Mouse (Mus musculus) hindbrain, embryonic 12.5 days (tissue): ENCODE results near the gene Arfip1. TPM values are rescaled to one million over a fixed set of nuclear protein-coding genes. Genes with fewer than 3 reads are reported as not detected.
A peak's percentile ranks its signal among the peaks of the same experiment; 100 is the strongest.

Experiments used
- ATAC-seq: fragments of 200-750 bp; cut with Nextera tagmentation; 2 replicates; pipeline ENCODE4 v1.8.0; 2017; ENCODE audit warnings: moderate TSS enrichment; ENCODE audit not compliant: low FRiP score
- H3K27ac ChIP-seq: fragments of 300-500 bp; sonication (generic); 2 replicates; pipeline ENCODE4 v1.5.1; 2016; ENCODE audit warnings: mild to moderate bottlenecking
- H3K27me3 ChIP-seq: fragments of 300-500 bp; sonication (generic); 2 replicates; pipeline ENCODE4 v1.6.1; 2016; ENCODE audit warnings: mild to moderate bottlenecking
- H3K36me3 ChIP-seq: fragments of 300-500 bp; sonication (generic); 2 replicates; pipeline ENCODE4 v1.6.1; 2016; ENCODE audit warnings: mild to moderate bottlenecking
- H3K4me1 ChIP-seq: fragments of 300-500 bp; sonication (generic); 2 replicates; pipeline ENCODE4 v1.6.1; 2016
- H3K4me2 ChIP-seq: fragments of 300-500 bp; sonication (generic); replicated peaks from 2 replicates; pipeline ENCODE4 v1.6.1; 2016; ENCODE audit warnings: mild to moderate bottlenecking
- H3K4me3 ChIP-seq: fragments of 300-500 bp; sonication (generic); 2 replicates; pipeline ENCODE4 v1.5.1; 2016; ENCODE audit warnings: mild to moderate bottlenecking
- H3K9ac ChIP-seq: fragments of 300-500 bp; sonication (generic); 2 replicates; pipeline ENCODE4 v1.6.1; 2016; ENCODE audit warnings: mild to moderate bottlenecking, moderate library complexity
- H3K9me3 ChIP-seq: fragments of 300-500 bp; sonication (generic); replicated peaks from 2 replicates; pipeline ENCODE4 v1.6.1; 2016; ENCODE audit warnings: mild to moderate bottlenecking
- WGBS: fragments of 180-500 bp; shearing (Covaris S2); methylation state at CpG from one replicate; pipeline ENCODE4 v1.1.7; 2016; 5-methylcytosine and 5-hydroxymethylcytosine counted together
- polyA plus RNA-seq: library from polyadenylated mRNA; unstranded; fragments of >200 nt; fragmentation: Nextera tagmentation; extraction: Ambion mirVana; gene quantifications from 2 replicates; pipeline ENCODE4 v1.2.1, GENCODE M21; 2016

Arfip1 gene
- polyA plus RNA-seq, 1 experiment from 2014 or later = 33.1 TPM

DNA sequence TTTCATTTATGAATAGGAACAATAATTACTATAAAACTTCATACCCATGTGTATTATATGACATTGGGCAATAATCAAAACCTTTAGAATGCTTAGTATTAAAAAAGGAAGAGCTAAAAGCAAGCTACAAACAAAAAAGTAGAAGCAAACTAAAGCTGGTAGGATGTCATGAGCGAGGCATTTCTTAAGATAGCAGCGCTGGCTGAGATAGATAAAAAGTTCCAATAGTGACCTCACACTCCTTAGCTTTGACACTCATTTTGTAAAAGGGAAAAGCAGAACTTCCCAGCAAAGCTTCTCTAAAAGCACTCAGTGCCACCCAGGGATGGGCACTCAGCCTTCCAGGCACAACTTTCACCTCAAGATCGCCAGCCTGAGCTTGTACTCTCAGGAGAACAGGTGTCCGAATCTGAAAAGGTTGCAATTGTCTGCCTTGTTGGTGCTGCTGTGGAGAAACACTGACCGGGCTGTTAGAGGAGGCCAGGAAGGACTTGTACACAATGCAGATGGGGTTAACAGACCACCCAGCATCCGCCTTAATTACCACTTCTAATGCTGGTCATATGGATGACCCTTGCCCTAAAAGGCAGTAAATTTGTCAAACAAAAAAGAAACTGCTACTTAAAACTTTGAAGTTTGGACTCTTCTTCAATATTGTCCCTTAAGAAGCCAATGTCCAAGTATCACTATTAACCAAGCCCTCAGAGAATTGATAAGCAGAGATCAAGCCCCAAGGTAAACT lies 69.5 kb downstream of the Arfip1 start:
- Histone ChIP-seq H3K4me1 (no peaks in the 10 kb centered on the region), H3K9ac (no peak overlapping the region), H3K4me3 (no peak overlapping the region), H3K36me3 (no peaks in the 10 kb centered on the region), H3K27ac (no peak overlapping the region), H3K9me3 (no peaks in the 10 kb centered on the region), H3K27me3 (no peaks in the 10 kb centered on the region), H3K4me2 (no peak overlapping the region)
- ATAC-seq = no peak
- WGBS = 79% methylated on average over 6 of the region's 6 CpGs

DNA sequence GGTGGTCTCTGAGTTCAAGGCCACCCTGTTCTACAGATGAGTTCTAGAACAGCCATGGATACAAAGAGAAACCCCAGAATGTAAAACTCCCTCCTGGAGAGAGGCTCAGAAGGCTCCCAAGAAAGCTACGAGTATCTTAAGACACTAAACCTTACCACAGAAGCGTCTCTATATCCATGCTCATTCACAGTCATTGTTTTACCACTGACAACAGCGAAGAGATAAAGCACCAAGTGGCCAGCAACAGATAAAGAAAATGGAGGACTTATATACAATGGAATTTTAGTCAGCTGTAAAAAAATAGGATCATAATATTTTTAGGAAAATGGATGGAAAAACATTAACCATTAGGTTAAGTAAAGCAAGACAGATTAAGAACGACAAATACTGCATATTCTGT lies 77.2 kb downstream of the Arfip1 start:
- 92% methylated on average over 4 of the region's 4 CpGs for WGBS
- ATAC-seq = no peak
- Histone ChIP-seq H3K27me3 (no peaks in the 10 kb centered on the region), H3K4me1 (peaks cover 8% of the 10 kb centered on the region), H3K36me3 (no peaks in the 10 kb centered on the region), H3K27ac (no peak overlapping the region), H3K9ac (no peak overlapping the region), H3K9me3 (no peaks in the 10 kb centered on the region), H3K4me2 (no peak overlapping the region), H3K4me3 (no peak overlapping the region)

DNA sequence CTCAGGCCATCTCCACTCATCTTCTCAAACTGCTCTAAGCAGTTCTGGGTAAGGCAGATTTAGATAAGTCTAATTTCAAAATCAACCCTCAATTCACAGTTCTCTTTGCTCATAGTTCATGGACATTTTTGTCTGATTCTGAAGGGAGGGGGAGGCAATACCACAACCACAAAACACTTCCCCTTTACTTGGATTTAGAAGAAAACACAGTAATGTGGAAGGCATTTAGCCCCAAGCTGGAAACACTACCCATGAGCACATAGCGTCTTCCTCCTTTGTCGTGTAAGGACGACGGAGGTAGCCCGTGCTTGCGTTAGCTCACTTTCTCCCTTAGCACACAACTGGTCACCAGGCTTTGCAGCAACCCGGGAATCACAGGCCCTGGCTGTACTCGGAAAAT lies 78.1 kb downstream of the Arfip1 start:
- Histone ChIP-seq H3K9me3 (no peaks in the 10 kb centered on the region), H3K4me3 (no peak overlapping the region), H3K36me3 (no peaks in the 10 kb centered on the region), H3K27ac (no peak overlapping the region), H3K9ac (no peak overlapping the region), H3K4me2 (no peak overlapping the region), H3K4me1 (peaks cover 8% of the 10 kb centered on the region), H3K27me3 (no peaks in the 10 kb centered on the region)
- no peak for ATAC-seq
- 90% methylated on average over 8 of the region's 8 CpGs for WGBS

DNA sequence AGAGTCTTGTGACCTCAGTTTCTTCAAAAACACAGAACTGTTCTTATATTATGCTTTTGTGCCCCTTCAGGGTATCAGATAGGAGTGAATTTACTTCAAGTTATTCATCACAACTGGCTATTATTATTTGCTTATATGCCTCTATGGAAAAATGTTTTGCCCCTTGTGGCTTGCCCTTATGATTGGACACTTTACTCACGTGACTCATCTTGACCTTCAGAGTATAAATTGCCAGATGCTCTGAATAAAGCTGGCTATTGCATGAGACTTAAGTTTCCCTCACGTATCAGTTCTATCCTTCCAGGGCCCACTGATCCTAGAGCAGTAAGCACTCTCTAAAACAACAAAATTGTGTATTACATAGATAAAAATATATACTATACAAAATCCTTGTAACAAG lies 80.3 kb downstream of the Arfip1 start:
- Histone ChIP-seq H3K4me2 (no peak overlapping the region), H3K27ac (no peak overlapping the region), H3K9ac (no peak overlapping the region), H3K36me3 (no peaks in the 10 kb centered on the region), H3K9me3 (no peaks in the 10 kb centered on the region), H3K4me1 (peaks cover 8% of the 10 kb centered on the region), H3K4me3 (no peak overlapping the region), H3K27me3 (no peaks in the 10 kb centered on the region)
- 77% methylated on average over 2 of the region's 2 CpGs for WGBS
- no peak for ATAC-seq

DNA sequence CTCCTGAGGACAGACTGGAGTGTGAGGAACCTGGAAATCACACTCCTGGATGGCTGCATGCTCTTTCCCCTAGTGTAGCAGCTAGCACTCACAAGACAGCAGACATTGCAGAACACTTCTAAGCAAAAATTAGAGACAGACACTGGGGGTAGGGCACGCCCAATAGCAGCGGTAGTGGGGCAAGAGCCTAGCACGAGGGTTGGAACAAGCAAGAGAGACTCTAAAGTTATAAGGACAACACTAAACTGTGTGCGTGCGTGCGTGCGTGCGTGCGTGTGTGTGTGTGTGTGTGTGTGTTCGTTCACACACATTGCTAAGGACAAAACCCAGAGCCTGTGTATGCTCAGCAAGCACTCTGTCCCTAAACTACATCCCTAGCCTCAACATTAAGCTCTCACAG lies 81.9 kb downstream of the Arfip1 start:
- WGBS = 81% methylated on average over 10 of the region's 10 CpGs
- Histone ChIP-seq H3K4me2 (no peak overlapping the region), H3K9me3 (no peaks in the 10 kb centered on the region), H3K36me3 (no peaks in the 10 kb centered on the region), H3K9ac (no peak overlapping the region), H3K4me1 (peaks cover 8% of the 10 kb centered on the region), H3K27ac (no peak overlapping the region), H3K27me3 (no peaks in the 10 kb centered on the region), H3K4me3 (no peak overlapping the region)
- no peak for ATAC-seq

DNA sequence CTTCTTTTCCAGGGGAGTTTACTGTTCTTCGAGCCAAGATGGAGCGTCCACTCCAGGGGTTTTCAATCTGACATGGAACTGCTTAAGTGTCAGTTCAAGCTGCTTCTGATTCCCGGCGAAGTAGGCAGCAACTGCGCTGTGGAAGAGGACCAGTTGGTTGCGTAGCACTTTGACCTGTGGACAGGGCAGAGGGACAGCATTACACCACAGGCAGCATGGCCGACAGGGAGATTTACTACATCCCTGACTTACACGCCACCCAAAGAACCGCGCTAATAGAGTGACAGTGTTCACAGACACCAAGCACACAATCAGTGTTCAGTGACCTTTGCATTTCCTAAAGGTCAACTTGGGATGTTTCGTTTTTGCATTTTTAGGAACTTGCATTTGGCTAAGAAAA lies 84.7 kb downstream of the Arfip1 start:
- H3K4me2 ChIP-seq = no peak overlapping the region
- peaks cover 8% of the 10 kb centered on the region for H3K4me1 ChIP-seq
- H3K27me3 ChIP-seq = no peaks in the 10 kb centered on the region
- ATAC-seq = no peak
- no peak overlapping the region for H3K4me3 ChIP-seq
- H3K36me3 ChIP-seq = no peaks in the 10 kb centered on the region
- no peaks in the 10 kb centered on the region for H3K9me3 ChIP-seq
- 76% methylated on average over 11 of the region's 11 CpGs for WGBS
- H3K9ac ChIP-seq = no peak overlapping the region
- no peak overlapping the region for H3K27ac ChIP-seq

DNA sequence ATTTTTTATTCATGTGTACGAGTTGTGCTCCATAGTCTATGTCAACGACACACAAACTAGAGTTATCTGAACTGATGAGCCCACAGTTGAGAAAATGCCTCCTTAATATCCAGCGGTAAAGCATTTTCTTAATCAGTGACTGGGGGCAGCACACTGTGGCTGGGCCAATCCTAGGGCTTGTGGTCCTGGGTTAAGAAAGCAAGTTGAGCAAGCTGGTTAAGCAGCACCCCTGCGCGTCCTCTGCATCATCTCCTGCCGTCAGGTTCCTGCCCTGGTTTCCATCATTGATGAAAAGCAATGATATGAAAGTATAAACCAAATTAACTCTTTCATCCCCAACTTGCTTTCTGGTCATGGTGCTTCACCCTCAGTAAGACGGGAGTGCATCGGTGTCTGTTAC lies 89.8 kb downstream of the Arfip1 start:
- H3K4me2 ChIP-seq = no peak overlapping the region
- no peak overlapping the region for H3K27ac ChIP-seq
- no peaks in the 10 kb centered on the region for H3K36me3 ChIP-seq
- no peaks in the 10 kb centered on the region for H3K27me3 ChIP-seq
- H3K9me3 ChIP-seq = no peaks in the 10 kb centered on the region
- peaks cover 8% of the 10 kb centered on the region for H3K4me1 ChIP-seq
- H3K9ac ChIP-seq = no peak overlapping the region
- no peak for ATAC-seq
- 97% methylated on average over 8 of the region's 8 CpGs for WGBS
- H3K4me3 ChIP-seq = no peak overlapping the region

DNA sequence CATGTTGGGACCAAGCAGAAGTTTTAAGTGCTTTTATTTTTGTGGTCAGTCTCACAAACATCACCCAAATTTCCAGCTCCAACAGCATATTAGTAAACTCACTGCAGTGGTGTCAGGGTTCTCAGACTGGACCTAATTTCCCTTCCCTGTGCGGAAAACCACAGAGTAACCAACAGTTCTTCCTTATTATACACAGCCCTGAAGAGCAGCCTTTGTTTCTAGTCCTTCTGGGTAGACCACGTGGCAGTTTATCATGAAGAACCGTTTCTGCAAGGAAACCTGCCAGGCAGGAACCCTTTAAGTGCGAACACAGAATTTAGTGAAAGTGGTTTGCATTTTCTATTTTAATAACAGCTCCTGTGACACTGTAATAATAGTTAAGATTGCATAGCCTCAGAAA lies 90.3 kb downstream of the Arfip1 start:
- Histone ChIP-seq H3K27me3 (no peaks in the 10 kb centered on the region), H3K9ac (no peak overlapping the region), H3K36me3 (no peaks in the 10 kb centered on the region), H3K4me2 (no peak overlapping the region), H3K9me3 (no peaks in the 10 kb centered on the region), H3K4me1 (peaks cover 10% of the 10 kb centered on the region), H3K27ac (no peak overlapping the region), H3K4me3 (no peak overlapping the region)
- WGBS = 87% methylated on average over 4 of the region's 4 CpGs
- ATAC-seq = no peak

DNA sequence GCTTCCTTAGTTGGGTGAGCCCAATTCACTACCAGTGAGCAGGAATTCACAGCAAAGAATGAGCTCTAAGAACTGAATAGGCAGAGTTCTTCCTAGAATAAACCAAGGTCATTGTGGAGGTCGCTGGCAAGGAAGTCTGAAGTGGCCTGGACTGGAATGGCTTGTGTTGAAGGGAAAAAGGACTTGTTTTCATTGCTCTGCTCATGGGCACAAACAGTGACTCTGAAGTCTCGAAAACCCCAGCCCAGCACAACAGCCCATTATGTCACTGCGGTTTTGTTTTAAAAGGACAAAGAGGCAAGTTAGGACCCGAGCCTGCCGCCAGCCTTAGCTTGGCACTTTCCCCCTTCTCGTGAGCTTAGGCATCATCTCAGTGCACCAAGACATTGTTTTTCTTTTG lies 93.7 kb downstream of the Arfip1 start:
- H3K4me1 ChIP-seq = peaks cover 10% of the 10 kb centered on the region
- H3K27me3 ChIP-seq = no peaks in the 10 kb centered on the region
- H3K27ac ChIP-seq = no peak overlapping the region
- 35% methylated on average over 6 of the region's 6 CpGs for WGBS
- ATAC-seq = no peak
- H3K4me3 ChIP-seq = no peak overlapping the region
- no peaks in the 10 kb centered on the region for H3K9me3 ChIP-seq
- H3K36me3 ChIP-seq = no peaks in the 10 kb centered on the region
- no peak overlapping the region for H3K9ac ChIP-seq
- H3K4me2 ChIP-seq = no peak overlapping the region

DNA sequence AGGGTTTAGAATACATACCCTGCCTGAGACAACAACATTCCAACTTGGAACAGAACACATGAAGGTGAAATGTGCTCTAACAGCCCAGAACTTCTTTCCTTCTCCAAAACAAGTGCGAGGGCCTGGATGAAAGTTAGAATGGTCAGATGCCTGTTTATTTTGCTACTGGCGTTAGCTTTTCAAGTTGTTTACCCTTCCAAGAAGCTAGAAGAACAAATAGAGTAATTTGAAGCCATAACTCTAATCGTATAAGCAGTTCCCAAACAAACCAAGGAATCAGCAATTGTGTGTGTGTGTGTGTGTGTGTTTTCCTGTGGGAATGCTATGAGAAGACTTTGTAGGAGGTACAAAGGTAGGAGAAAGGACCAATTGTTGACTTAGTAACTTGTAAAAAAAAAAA lies 97.5 kb downstream of the Arfip1 start:
- no peak for ATAC-seq
- Histone ChIP-seq H3K27ac (no peak overlapping the region), H3K4me3 (no peak overlapping the region), H3K9ac (no peak overlapping the region), H3K9me3 (no peaks in the 10 kb centered on the region), H3K4me2 (no peak overlapping the region), H3K27me3 (peaks cover 12% of the 10 kb centered on the region), H3K36me3 (no peaks in the 10 kb centered on the region), H3K4me1 (peaks cover 12% of the 10 kb centered on the region)
- WGBS = 76% methylated on average over 3 of the region's 3 CpGs

DNA sequence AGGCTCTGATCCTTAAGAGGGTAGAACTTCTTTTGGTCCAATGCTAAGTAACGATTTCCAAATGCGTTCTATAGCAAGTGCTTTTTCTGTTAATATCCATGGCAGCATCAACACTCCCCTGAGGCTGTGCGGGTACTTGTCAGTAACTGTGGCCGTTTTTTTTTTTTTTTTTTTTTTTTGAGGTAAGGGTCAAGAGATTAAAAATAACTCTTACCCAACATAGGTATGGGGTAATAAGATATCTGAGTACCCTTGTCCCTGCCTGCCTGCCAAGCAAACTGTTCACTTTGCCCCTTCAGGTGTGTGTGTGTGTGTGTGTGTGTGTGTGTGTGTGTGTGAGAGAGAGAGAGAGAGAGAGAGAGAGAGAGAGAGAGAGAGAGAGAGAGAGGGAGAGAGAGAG lies 98.1 kb downstream of the Arfip1 start:
- 68% methylated on average over 4 of the region's 4 CpGs for WGBS
- no peak overlapping the region for H3K4me2 ChIP-seq
- H3K27ac ChIP-seq = no peak overlapping the region
- H3K4me1 ChIP-seq = peaks cover 17% of the 10 kb centered on the region
- no peak overlapping the region for H3K9ac ChIP-seq
- H3K36me3 ChIP-seq = no peaks in the 10 kb centered on the region
- no peaks in the 10 kb centered on the region for H3K9me3 ChIP-seq
- no peak for ATAC-seq
- no peak overlapping the region for H3K4me3 ChIP-seq
- H3K27me3 ChIP-seq = peaks cover 16% of the 10 kb centered on the region

DNA sequence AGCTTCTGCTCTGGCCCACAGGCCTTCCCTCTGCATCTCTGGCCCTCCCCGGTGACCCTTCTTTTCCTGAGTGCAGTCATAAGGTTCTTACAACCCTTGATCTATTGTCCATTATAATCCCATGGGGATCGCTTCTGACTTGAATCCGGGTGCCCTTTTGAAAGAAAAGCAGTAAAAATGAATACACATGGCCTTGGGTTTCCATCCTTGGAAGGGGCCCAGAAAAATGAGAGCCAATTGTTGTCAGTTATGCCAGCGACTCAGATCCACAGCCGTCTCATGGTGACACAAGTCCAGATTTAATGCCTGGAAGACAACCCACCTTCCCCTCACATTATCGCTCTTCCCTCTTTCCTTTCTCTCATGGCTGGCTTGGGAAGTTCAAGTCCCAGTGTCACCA lies 100.3 kb downstream of the Arfip1 start:
- Histone ChIP-seq H3K36me3 (no peaks in the 10 kb centered on the region), H3K27ac (no peak overlapping the region), H3K4me3 (no peak overlapping the region), H3K9ac (no peak overlapping the region), H3K4me1 (peaks cover 26% of the 10 kb centered on the region), H3K27me3 (peaks cover 37% of the 10 kb centered on the region), H3K9me3 (no peaks in the 10 kb centered on the region), H3K4me2 (no peak overlapping the region)
- ATAC-seq = no peak
- whole genome bisulfite sequencing = 79% methylated on average over 6 of the region's 6 CpGs

DNA sequence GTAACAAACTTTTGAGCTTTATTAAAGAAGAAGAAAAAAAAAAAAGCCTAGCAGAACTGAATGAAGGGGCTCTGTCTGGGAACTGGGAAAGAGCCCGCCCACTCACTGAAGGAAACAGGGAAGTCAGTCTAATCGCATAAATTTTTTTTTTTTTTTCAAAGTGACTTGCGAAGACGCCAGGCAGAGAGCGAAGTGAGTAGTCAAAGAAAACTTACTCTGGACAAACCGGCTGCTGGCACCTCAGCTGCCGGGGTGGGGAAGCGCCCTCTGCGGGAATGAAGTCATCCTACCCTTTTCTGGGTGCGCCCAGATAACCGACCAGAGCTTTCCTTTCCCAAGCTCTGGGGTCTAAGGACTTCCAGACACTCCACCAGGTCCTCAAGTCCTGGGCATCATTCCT lies 101.3 kb downstream of the Arfip1 start:
- no peak for ATAC-seq
- Histone ChIP-seq H3K27me3 (peaks cover 42% of the 10 kb centered on the region), H3K4me1 (peaks cover 26% of the 10 kb centered on the region), H3K36me3 (no peaks in the 10 kb centered on the region), H3K9ac (no peak overlapping the region; the same call in 1 of the 2 replicates), H3K4me3 (peak overlapping the region; percentile 67), H3K4me2 (peak overlapping the region; percentile 98), H3K27ac (no peak overlapping the region), H3K9me3 (no peaks in the 10 kb centered on the region)
- 4% methylated on average over 11 of the region's 11 CpGs for WGBS
